Mouse (Mus musculus) cerebellum, adult 9-10 months (tissue): ENCODE measurements around the gene Spred2.

Source experiments
- DNase-seq: peaks from one replicate; pipeline ENCODE4 v3.0.0; 2022

The Spred2 gene

GRCm38 (mm10) chr11:19923888-19924756 lies at the start of gene Spred2:
TSS of gene Spred2 (plus strand) at chr11:19924375.
- DNase-seq = peak; percentile 92

DNA sequence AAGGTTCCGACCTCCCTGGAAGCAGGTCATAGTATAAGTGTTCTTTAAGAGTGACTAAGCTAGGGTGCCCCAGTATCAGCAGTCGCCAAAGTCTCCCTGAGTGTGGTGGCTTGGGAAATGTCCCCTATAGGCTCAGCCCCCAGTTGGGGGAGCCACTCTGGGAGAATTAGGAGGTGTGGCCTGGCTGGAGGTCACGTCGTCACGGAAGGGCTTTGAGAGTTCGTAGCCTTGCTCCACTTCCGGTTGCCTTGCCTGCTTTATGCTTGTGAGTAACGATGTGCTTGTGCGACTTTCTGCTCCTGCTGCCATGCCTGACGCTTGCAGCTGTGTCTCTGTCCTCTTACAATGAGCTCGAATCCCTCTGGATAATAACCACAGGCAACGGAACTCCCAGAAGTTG lies 48.6 kb upstream of the Spred2 start:
- DNase-seq = no peak

DNA sequence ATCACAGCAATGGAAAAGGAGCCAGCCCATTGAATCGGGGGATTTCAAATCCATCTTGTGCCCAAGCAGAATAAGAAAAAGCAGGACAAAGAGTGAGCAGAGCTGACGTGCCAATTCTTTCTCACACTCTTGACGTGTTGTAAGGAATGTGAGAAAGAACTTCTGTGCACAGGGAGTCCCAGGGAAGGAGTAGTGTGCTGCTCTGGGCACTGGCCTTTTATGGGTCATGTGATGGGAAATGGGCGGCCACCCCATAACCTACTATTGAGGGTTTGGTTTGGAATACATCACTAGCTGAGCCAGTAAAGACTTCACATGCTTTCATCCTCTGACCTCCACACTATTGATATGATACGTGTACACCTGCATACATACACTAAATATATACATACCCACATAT lies 48.2 kb upstream of the Spred2 start:
- no peak for DNase-seq

GRCm38 (mm10) chr11:19877239-19877915 lies 46.8 kb upstream of the Spred2 start:
- DNase-seq = no peak

GRCm38 (mm10) chr11:19881342-19881741 lies 42.8 kb upstream of the Spred2 start:
- DNase-seq = no peak

DNA sequence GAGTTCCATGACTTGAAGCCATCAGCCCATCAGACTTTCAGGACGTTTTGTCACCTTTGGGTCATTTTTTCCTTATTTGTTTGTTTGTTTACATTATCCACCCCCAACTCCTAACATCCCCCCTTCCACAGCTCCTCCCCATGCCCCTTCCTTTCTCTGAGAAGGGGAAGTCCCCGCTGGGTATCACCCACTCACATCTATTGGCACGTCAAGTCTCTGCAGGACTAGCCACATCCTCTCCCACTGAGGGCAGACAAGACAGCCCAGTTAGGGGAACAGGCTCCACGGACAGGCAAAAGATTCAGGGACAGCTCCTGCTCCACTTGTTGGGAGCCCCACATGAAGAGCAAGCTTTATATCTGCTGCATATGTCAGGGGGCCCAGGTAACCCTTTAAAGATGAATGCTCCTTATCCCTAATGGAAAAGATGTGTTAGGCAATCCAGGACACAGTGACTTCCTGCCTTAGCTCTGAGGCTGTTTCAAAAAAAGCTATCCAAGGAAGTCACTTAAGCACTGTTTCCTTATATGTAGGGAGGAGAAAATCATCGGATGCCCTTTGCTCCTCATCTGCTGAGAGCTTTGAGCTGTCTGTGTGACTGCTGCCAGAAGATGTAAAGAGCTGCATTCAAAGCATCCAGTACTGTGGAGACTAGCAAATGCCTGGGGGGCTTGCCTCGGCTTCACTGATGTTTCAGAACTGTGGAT lies 33.3 kb upstream of the Spred2 start:
- no peak for DNase-seq

DNA sequence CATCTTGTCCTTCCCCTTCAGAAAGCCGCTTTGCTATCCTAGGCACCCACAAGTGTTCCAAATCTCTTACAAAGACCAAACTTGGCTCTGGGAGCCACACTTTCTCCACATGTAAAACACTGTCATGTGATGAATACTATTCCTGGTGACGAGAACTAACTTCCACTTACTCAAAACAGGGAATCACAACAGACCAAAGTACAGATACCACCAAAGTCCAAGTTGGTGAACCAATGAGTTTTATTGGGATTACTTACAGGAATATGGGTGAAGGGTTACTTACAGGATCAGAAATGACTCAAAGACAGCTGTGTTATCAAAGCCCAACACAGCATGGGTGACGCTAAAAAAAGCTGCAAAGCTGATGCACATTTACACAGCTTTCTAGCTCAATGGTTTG lies 30.9 kb upstream of the Spred2 start:
- DNase-seq = no peak

GRCm38 (mm10) chr11:19899621-19900020 lies 24.6 kb upstream of the Spred2 start:
- DNase-seq = peak; percentile 95

DNA sequence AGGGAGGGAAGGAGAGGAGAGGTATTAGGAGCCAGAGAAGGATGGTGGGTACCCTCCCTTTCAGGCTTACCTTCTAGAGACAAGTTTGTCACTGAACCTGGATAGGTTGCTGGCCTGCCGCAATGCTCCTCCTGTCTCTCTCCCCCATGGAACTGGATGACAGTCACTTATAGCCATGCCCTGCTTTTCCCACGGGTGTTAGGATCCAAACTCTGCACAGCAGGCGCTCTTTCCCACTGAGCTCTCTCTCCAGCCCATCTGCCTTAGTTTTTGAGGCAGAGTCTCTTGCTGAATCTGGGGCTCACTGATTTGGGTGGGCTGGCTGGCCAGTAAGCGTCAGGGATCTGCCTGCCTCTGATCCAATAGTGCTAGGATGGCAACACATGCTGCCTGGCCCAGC lies 23.5 kb upstream of the Spred2 start:
- DNase-seq = peak; percentile 73

GRCm38 (mm10) chr11:19911216-19911615 lies 13.0 kb upstream of the Spred2 start:
- DNase-seq = no peak

DNA sequence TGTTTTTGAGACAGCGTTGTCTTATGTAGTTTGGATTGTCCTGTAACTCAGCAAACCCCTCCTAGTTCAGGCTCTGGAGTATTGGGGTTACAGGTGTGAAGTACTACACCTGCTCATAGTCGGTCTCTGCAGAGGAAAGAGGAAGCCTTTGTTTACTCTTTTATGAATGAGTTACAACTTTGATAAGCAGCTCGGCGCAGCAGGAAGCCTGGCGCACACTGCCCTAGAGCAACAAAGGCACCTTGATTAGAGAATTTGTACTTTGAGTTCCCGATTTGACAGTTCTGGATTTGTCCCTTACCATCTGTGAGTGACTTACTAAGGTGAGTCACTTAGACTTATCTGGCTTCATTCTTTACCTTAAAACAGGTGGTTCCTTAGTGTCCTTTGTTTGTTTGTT lies 12.0 kb upstream of the Spred2 start:
- no peak for DNase-seq

GRCm38 (mm10) chr11:19912661-19913060 lies 11.5 kb upstream of the Spred2 start:
- DNase-seq = no peak

DNA sequence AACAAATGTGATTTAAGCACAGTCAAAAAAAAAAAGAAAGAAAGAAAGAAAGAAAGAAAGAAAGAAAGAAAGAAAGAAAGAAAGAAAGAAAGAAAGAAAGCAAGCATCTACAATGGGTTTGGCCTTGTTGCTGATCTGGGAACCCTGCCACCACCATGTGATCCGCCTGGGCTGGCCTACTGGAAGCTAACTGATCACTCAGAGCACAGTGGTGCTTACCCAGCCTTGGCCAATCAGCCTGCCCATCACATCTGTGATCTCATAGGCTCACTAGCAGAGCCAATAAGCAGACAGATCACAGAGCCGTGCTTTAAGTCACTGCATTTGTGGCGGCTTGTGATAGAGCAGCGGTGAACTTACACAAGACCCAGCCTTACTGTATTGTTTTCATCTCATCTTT lies 10.4 kb upstream of the Spred2 start:
- DNase-seq = no peak

DNA sequence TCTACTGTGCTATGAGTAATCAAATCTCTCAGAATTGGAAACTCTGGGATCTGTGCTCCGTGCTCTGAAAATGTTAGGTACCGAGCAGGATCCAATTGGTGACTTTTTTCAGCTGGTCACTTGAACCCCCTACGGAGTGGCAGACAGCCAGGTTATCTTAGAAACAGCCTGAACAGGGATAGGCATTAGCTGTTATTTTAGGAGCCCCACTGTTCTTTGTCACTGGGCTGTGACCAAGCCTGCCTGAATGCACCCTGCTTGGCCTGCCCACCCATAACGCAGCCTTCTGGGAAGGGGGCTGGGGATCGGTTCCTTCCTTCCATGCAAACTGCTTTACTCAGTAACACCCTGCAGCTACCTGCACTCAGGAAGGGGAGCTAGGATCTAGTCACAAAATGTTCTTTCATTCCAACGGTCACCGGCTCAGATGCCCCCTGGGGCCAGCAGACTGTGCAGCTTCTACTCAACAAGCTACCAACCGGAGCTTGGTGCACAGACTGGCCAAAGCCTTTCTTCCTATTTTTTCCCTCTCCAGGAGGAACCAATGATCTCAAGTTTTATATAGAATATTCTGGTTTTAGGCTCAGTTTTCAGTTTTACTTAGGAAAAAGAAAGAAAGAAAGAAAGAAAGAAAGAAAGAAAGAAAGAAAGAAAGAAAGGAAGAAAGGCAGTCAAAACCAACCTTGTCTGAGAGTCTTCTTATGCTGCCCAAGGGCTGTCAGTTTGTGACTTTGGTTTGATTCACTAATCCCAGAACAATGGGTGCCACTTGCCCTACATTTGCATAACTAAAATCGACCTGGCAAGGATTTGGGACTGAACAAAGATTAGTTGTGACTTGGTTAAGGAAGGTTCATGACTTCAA lies 6.6 kb upstream of the Spred2 start:
- DNase-seq = peak; percentile 77

DNA sequence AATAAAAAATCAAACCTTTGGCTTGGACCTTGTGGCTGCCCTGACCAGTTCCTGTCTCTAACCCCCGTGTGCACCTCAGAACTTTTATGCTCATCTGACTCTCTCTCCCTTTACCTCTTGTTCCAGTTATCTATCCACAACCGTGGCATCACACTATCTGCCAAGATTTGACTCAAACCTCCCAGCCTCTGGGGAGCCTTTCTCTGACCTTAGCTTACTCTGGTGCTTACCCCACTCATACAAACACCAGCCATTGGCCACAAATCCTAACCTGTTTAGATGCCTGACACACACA lies 6.0 kb upstream of the Spred2 start:
- DNase-seq = no peak

DNA sequence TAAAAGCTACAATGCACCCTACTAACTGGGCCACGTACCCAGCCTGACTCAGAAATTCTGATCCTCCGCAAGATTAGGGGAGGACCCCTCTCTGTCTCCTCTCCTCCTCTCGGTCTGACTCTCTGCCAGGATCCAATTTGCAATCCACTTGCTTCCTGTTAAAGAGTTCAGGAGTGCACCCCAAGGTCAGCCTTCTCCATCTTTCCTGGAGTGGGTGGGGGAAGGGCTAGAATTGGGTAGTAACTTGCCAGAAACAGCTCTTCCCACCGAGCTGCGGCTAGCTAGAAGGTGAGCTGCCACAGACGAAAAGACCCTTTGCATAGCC lies 4.8 kb upstream of the Spred2 start:
- DNase-seq = peak; percentile 69

GRCm38 (mm10) chr11:19919785-19920671 lies 4.1 kb upstream of the Spred2 start:
- DNase-seq = peak; percentile 86

DNA sequence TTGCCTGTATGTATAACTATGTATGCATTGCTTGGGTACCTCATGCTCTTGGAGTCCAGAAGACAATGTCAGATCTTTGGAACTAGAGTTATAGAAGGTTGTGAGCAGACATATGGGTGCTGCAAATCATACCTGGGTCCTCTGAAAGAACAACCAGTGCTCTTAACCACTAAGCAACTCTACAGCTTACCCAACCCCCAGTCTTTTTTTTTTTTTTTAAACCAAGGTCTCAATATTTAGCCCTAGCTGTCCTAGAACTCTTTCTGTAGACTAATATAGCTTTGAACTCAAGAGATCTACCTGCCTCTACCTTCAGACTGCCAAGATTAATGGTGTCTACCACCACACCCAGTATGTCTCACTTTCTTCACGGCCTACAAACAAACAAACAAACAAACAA lies 2.5 kb upstream of the Spred2 start:
- DNase-seq = no peak

GRCm38 (mm10) chr11:19922208-19922607 lies 2.0 kb upstream of the Spred2 start:
- DNase-seq = peak; percentile 38

GRCm38 (mm10) chr11:19924757-19925148 lies 578 bp downstream of the Spred2 start:
- DNase-seq = no peak

DNA sequence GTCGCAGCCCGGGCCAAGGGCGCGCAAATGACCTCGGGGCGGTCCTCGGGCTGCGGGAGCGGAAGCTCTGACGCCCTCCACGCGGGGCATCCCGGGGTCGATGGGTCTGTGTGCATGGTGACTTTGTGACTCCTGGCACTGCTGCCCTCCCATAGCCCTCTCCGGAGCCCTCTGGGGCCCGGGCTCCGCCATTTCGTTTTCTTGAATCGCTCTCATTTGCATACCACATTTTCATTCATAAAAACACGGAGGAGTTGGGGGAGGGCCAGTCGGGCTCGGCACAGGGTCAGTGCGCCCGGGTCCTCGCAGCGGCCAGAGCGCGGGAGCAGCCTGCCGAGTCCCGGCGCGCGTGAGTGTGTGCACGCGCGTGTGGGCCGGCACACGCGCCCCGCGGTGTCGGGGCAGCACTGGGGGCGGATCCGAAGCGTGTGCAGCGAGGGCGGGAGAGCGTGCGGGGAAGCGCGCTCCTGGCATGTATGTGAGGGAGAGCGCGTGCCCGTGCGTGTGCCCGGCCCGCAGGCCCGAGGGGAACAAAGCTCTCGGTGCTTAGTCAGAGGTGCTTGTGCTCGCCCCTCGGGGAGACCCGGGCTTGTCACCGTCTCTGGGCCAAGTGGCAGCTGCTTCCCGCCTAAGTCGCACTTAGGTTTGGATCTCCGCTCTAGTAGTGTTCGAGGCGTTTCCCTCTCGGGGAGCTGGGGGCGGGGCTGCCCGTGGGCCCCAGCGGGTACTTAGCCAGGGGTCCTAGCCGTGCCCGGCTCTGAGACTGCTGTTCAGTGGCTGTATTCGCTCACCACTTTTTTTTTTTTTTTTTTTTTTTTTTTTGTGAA lies 1.2 kb downstream of the Spred2 start:
- DNase-seq = peak; percentile 91
